Mouse (Mus musculus): ENCODE measurements around the gene Olfr744. TPM values are rescaled to one million over a fixed set of nuclear protein-coding genes. Genes with fewer than 3 reads are reported as not detected.
"Not testable (repeated sequence)": the region's sequence is repeated elsewhere in the genome, so short reads cannot be mapped to it uniquely, and the experiment has no call there.

Olfr744 gene
- not detected in 2 replicates for polyA plus RNA-seq (2016; fragmentation: Nextera tagmentation; extraction: Ambion mirVana)

DNA sequence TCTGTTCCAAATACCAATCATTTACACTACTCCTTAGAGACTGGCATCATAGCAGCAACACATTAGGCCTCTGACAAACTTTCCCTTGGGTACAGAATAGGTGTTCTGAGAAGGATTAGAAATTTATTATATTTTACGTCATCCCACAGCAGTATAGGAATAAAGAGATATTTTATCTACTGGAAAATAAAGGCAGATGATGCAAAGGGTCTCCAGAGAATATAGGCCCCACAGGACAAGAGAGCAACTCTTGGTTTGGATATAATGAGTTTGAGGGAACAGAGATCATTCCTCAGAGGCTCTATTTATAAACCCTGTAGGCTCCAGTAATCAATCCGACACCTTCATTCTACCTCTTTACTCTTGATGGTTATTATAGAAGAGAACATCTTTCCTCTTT lies at the start of gene Olfr744:
Olfr744 (plus strand) TSS at position 301 of the 400 bp plus-strand sequence.
- no peak within 1 kb of the TSS for H3K9ac ChIP-seq
- ATAC-seq (ENCODE audit: low FRiP score): no peak

GRCm38 (mm10) chr14:50573056-50573455 lies 41.6 kb upstream of the Olfr744 start:
- not testable (repeated sequence) for H3K4me3 ChIP-seq; H3K27ac ChIP-seq; H3K9ac ChIP-seq; H3K4me2 ChIP-seq (replicated peaks); H3K36me3 ChIP-seq; ATAC-seq (ENCODE audit: low FRiP score); H3K9me3 ChIP-seq (replicated peaks); H3K4me1 ChIP-seq; H3K27me3 ChIP-seq
- 59% methylated on average over 1 of the region's 1 CpGs for WGBS

More for the DNA sequence above, at the start of gene Olfr744:
- no peaks in the 10 kb centered on the region for H3K27me3 ChIP-seq
- no peak within 1 kb of the TSS for H3K27ac ChIP-seq
- H3K9me3 ChIP-seq (replicated peaks): no peaks in the 10 kb centered on the region
- no peak within 1 kb of the TSS for H3K4me3 ChIP-seq
- no peak within 1 kb of the TSS for H3K4me2 ChIP-seq (replicated peaks)
- no peaks in the 10 kb centered on the region for H3K36me3 ChIP-seq
- no peaks in the 10 kb centered on the region for H3K4me1 ChIP-seq
- 91% methylated on average over 2 of the region's 2 CpGs for WGBS

- Histone ChIP-seq H3K9me3 (replicated peaks) (no peaks in the 10 kb centered on the region), H3K4me2 (replicated peaks) (no peak within 1 kb of the TSS), H3K36me3 (no peaks in the 10 kb centered on the region), H3K9ac (no peak within 1 kb of the TSS), H3K4me1 (no peaks in the 10 kb centered on the region), H3K27me3 (no peaks in the 10 kb centered on the region), H3K4me3 (no peak within 1 kb of the TSS), H3K27ac (no peak within 1 kb of the TSS)
- no peak for ATAC-seq (ENCODE audit: low FRiP score)
- WGBS: 75% methylated on average over 2 of the region's 2 CpGs
These were observed 24.4 kb downstream of the Olfr744 start, which contains the start of gene Olfr745 for GRCm38 (mm10) chr14:50639088-50639487. TSS of gene Olfr745 (plus strand) at chr14:50639388.

- no peaks in the 10 kb centered on the region for H3K9me3 ChIP-seq (replicated peaks)
These were observed 32.1 kb downstream of the Olfr744 start, which contains the start of gene Olfr746 for GRCm38 (mm10) chr14:50646783-50647182. TSS of gene Olfr746 (plus strand) at chr14:50647083.

More at GRCm38 (mm10) chr14:50646783-50647182, 32.1 kb downstream of the Olfr744 start, which contains the start of gene Olfr746:
- no peak for ATAC-seq (ENCODE audit: low FRiP score)
- no peaks in the 10 kb centered on the region for H3K4me1 ChIP-seq
- no peaks in the 10 kb centered on the region for H3K27me3 ChIP-seq
- H3K9ac ChIP-seq: no peak within 1 kb of the TSS
- H3K27ac ChIP-seq: no peak within 1 kb of the TSS
- H3K4me3 ChIP-seq: no peak within 1 kb of the TSS
- no peaks in the 10 kb centered on the region for H3K36me3 ChIP-seq
- no peak within 1 kb of the TSS for H3K4me2 ChIP-seq (replicated peaks)

Other genes with a start within 250 kb of the Olfr744 start
- not detected in 2 replicates for gene Olfr736, start 233.7 kb upstream of the Olfr744 start, polyA plus RNA-seq (2016; fragmentation: Nextera tagmentation; extraction: Ambion mirVana)
- gene Olfr738, start 207.3 kb upstream of the Olfr744 start, polyA plus RNA-seq (2016; fragmentation: Nextera tagmentation; extraction: Ambion mirVana): not detected in 2 replicates
- not detected in 2 replicates for gene Olfr739, start 196.3 kb upstream of the Olfr744 start, polyA plus RNA-seq (2016; fragmentation: Nextera tagmentation; extraction: Ambion mirVana)
- not detected in 2 replicates for gene Olfr740, start 169.3 kb upstream of the Olfr744 start, polyA plus RNA-seq (2016; fragmentation: Nextera tagmentation; extraction: Ambion mirVana)
- not detected in 2 replicates for gene Olfr741, start 142.1 kb upstream of the Olfr744 start, polyA plus RNA-seq (2016; fragmentation: Nextera tagmentation; extraction: Ambion mirVana)
- gene Olfr742, start 111.3 kb upstream of the Olfr744 start, polyA plus RNA-seq (2016; fragmentation: Nextera tagmentation; extraction: Ambion mirVana): not detected in 2 replicates
- gene Olfr743, start 93.0 kb upstream of the Olfr744 start, polyA plus RNA-seq (2016; fragmentation: Nextera tagmentation; extraction: Ambion mirVana): not detected in 2 replicates
- gene Olfr745, start 24.5 kb downstream of the Olfr744 start, polyA plus RNA-seq (2016; fragmentation: Nextera tagmentation; extraction: Ambion mirVana): not detected in 2 replicates
- gene Olfr746, start 32.2 kb downstream of the Olfr744 start, polyA plus RNA-seq (2016; fragmentation: Nextera tagmentation; extraction: Ambion mirVana): not detected in 2 replicates
- not detected in 2 replicates for gene Olfr747, start 78.3 kb downstream of the Olfr744 start, polyA plus RNA-seq (2016; fragmentation: Nextera tagmentation; extraction: Ambion mirVana)
- gene Olfr748, start 92.5 kb downstream of the Olfr744 start, polyA plus RNA-seq (2016; fragmentation: Nextera tagmentation; extraction: Ambion mirVana): not detected in 2 replicates
- gene Olfr749, start 130.2 kb downstream of the Olfr744 start, polyA plus RNA-seq (2016; fragmentation: Nextera tagmentation; extraction: Ambion mirVana): not detected in 2 replicates
- gene Ttc5, start 170.6 kb downstream of the Olfr744 start, polyA plus RNA-seq (2016; fragmentation: Nextera tagmentation; extraction: Ambion mirVana): 97.7 and 105 TPM in 2 replicates
- gene Ccnb1ip1, start 192.9 kb downstream of the Olfr744 start, polyA plus RNA-seq (2016; fragmentation: Nextera tagmentation; extraction: Ambion mirVana): 0.46 TPM in 1 of 2 replicates, not detected in the other
- gene Parp2, start 193.0 kb downstream of the Olfr744 start, polyA plus RNA-seq (2016; fragmentation: Nextera tagmentation; extraction: Ambion mirVana): 50.8 and 50.9 TPM in 2 replicates

Measured in hindbrain, embryonic 12.5 days (tissue).